Mouse (Mus musculus) heart, embryonic 10.5 days (tissue): ENCODE data around the gene Phb2. TPM values are rescaled to one million over a fixed set of nuclear protein-coding genes. Genes with fewer than 3 reads are reported as not detected.

Source experiments
- DNase-seq: peaks from one replicate; pipeline ENCODE4 v3.0.0-alpha.2; 2017; ENCODE audit warnings: low spot score
- H3K27ac ChIP-seq: fragments of 300-500 bp; sonication (generic); 2 replicates; pipeline ENCODE4 v1.5.1; 2016; ENCODE audit warnings: mild to moderate bottlenecking
- H3K27me3 ChIP-seq: fragments of 300-500 bp; sonication (generic); 2 replicates; pipeline ENCODE4 v1.6.1; 2016; ENCODE audit warnings: mild to moderate bottlenecking; ENCODE audit not compliant: poor library complexity, insufficient read depth, severe bottlenecking
- H3K36me3 ChIP-seq: fragments of 300-500 bp; sonication (generic); 2 replicates; pipeline ENCODE4 v1.6.1; 2016; ENCODE audit warnings: mild to moderate bottlenecking, moderate library complexity
- H3K4me1 ChIP-seq: fragments of 300-500 bp; sonication (generic); 2 replicates; pipeline ENCODE4 v1.6.1; 2016; ENCODE audit warnings: mild to moderate bottlenecking
- H3K4me3 ChIP-seq: fragments of 300-500 bp; sonication (generic); 2 replicates; pipeline ENCODE4 v1.5.1; 2016; ENCODE audit warnings: mild to moderate bottlenecking, moderate library complexity
- H3K9me3 ChIP-seq: fragments of 300-500 bp; sonication (generic); 2 replicates; pipeline ENCODE4 v1.6.1; 2016; ENCODE audit warnings: mild to moderate bottlenecking, moderate library complexity
- WGBS: fragments of 180-500 bp; shearing (Covaris S2); methylation state at CpG from one replicate; pipeline ENCODE4 v1.1.7; 2016; 5-methylcytosine and 5-hydroxymethylcytosine counted together
- microRNA counts: library from miRNA; unstranded; fragments of <30 nt; microRNA quantifications from one replicate; lab custom pipeline; 2017
- microRNA-seq: library from miRNA; unstranded; fragments of <30 nt; microRNA quantifications from one replicate; pipeline ENCODE4, GENCODE M21; 2017
- polyA plus RNA-seq: library from polyadenylated mRNA; unstranded; fragments of >200 nt; fragmentation: Nextera tagmentation; extraction: Ambion mirVana; gene quantifications from 2 replicates; pipeline ENCODE4 v1.2.1, GENCODE M21; 2016

Gene Phb2
- polyA plus RNA-seq, 1 experiment from 2014 or later: 483 TPM

GRCm38 (mm10) chr6:124759259-124759658, 47.1 kb downstream of the Phb2 start:
- peak; percentile 92 for DNase-seq
- under 1% methylated on average over 5 of the region's 5 CpGs for WGBS
- Histone ChIP-seq H3K4me3 (peak overlapping the region; percentile 28), H3K27me3 (peaks cover 25% of the 10 kb centered on the region), H3K36me3 (no peaks in the 10 kb centered on the region), H3K27ac (peak overlapping the region; percentile 98), H3K9me3 (no peaks in the 10 kb centered on the region), H3K4me1 (peaks cover 46% of the 10 kb centered on the region)

- no peak for DNase-seq
- Histone ChIP-seq H3K4me1 (peaks cover 33% of the 10 kb centered on the region), H3K9me3 (no peaks in the 10 kb centered on the region), H3K27ac (no peak overlapping the region), H3K36me3 (no peaks in the 10 kb centered on the region), H3K27me3 (peaks cover 70% of the 10 kb centered on the region), H3K4me3 (no peak overlapping the region)
- 76% methylated on average over 7 of the region's 7 CpGs for WGBS
Measured at GRCm38 (mm10) chr6:124765951-124766350, 53.8 kb downstream of the Phb2 start.

MicroRNA genes within 50 kb of the gene (microRNA counts, 519-probe panel; counts per million panel counts)
- microRNA mmu-miR-141 (lab: Ali Mortazavi, UCI): not detected
- 5,584 counts per million, percentile 50 among the panel's probes with 10 or more counts for microRNA mmu-miR-200c (lab: Ali Mortazavi, UCI)

Small RNAs within 50 kb of the gene (microRNA-seq; reads per million reads assigned to microRNA genes)
- 60.4 reads per million, percentile 45 among the genes with 10 or more reads in this experiment for gene Mir141
- 479 reads per million, percentile 72 among the genes with 10 or more reads in this experiment for gene Mir200c

Other genes starting within 250 kb of the Phb2 start
- gene Clstn3, start 247.5 kb upstream of the Phb2 start, polyA plus RNA-seq: 1.3 and 3.3 TPM in 2 replicates
- gene C1rl, start 219.2 kb upstream of the Phb2 start, polyA plus RNA-seq: 0.39 and 0.83 TPM in 2 replicates
- gene C1ra, start 199.9 kb upstream of the Phb2 start, polyA plus RNA-seq: 0.05 and 0.31 TPM in 2 replicates
- gene C1s1, start 170.0 kb upstream of the Phb2 start, polyA plus RNA-seq: 0.34 and 2.2 TPM in 2 replicates
- gene C1rb, start 142.0 kb upstream of the Phb2 start, polyA plus RNA-seq: not detected in 2 replicates
- gene C1s2, start 76.3 kb upstream of the Phb2 start, polyA plus RNA-seq: 0.06 TPM in 1 of 2 replicates, not detected in the other
- 45.2 and 53.8 TPM in 2 replicates for gene Lpcat3, start 49.3 kb upstream of the Phb2 start, polyA plus RNA-seq
- gene Emg1, start 158 bp upstream of the Phb2 start, polyA plus RNA-seq: 162 and 216 TPM in 2 replicates
- 5.9 and 8.6 TPM in 2 replicates for gene Ptpn6, start 26.4 kb downstream of the Phb2 start, polyA plus RNA-seq
- gene Grcc10, start 29.0 kb downstream of the Phb2 start, polyA plus RNA-seq: 297 and 301 TPM in 2 replicates
- not detected in 2 replicates for gene Gm45234, start 43.7 kb downstream of the Phb2 start, polyA plus RNA-seq
- 7.4 and 11.4 TPM in 2 replicates for gene Atn1, start 44.2 kb downstream of the Phb2 start, polyA plus RNA-seq
- 4.5 and 4.8 TPM in 2 replicates for gene Eno2, start 57.3 kb downstream of the Phb2 start, polyA plus RNA-seq
- 0.17 and 0.26 TPM in 2 replicates for gene Lrrc23, start 67.4 kb downstream of the Phb2 start, polyA plus RNA-seq
- 8.5 and 9.3 TPM in 2 replicates for gene Spsb2, start 96.3 kb downstream of the Phb2 start, polyA plus RNA-seq
- gene Tpi1, start 102.0 kb downstream of the Phb2 start, polyA plus RNA-seq: 1,456 and 1,625 TPM in 2 replicates
- 145 and 151 TPM in 2 replicates for gene Usp5, start 117.1 kb downstream of the Phb2 start, polyA plus RNA-seq
- 150 and 179 TPM in 2 replicates for gene Cdca3, start 117.2 kb downstream of the Phb2 start, polyA plus RNA-seq
- gene Gnb3, start 127.9 kb downstream of the Phb2 start, polyA plus RNA-seq: 2.4 and 5.2 TPM in 2 replicates
- 10.7 and 13.4 TPM in 2 replicates for gene P3h3, start 145.4 kb downstream of the Phb2 start, polyA plus RNA-seq
- 1.1 and 1.2 TPM in 2 replicates for gene Gpr162, start 151.6 kb downstream of the Phb2 start, polyA plus RNA-seq
- gene Cd4, start 175.9 kb downstream of the Phb2 start, polyA plus RNA-seq: 0.05 TPM in 1 of 2 replicates, not detected in the other
- gene Lag3, start 199.4 kb downstream of the Phb2 start, polyA plus RNA-seq: 1.2 and 2.8 TPM in 2 replicates
- gene Ptms, start 207.8 kb downstream of the Phb2 start, polyA plus RNA-seq: 123 and 174 TPM in 2 replicates
- gene Mlf2, start 219.1 kb downstream of the Phb2 start, polyA plus RNA-seq: 363 and 402 TPM in 2 replicates